Mouse (Mus musculus) MEL (cell line): ENCODE results near the gene Scn8a.

Experiments
- BHLHE40 ChIP-seq: IDR thresholded peaks from 2 replicates; pipeline ENCODE4 v1.6.1; 2012; ENCODE audit warnings: low read depth, mild to moderate bottlenecking, inconsistent platforms, low read length, improper control_type of control experiment, borderline replicate concordance
- CTCF ChIP-seq, 3 experiments: IDR thresholded peaks in 2 of 3; conservative IDR thresholded peaks in 1 of 3; 2 replicates each; pipeline ENCODE4 v1.5.1; 2011 to 2012; ENCODE audit warnings: low read length in 3 of 3, low read depth in 2 of 3, mild to moderate bottlenecking in 2 of 3, improper control_type of control experiment in 1 of 3, inconsistent platforms in 1 of 3, mixed read lengths in 1 of 3, moderate library complexity in 1 of 3; ENCODE audit not compliant: control insufficient read depth in 1 of 3, insufficient read depth in 1 of 3, poor library complexity in 1 of 3, severe bottlenecking in 1 of 3
- EP300 ChIP-seq, 2 experiments: IDR thresholded peaks; 2 replicates each; pipeline ENCODE4 v1.6.1; 2011; ENCODE audit warnings: improper control_type of control experiment in 2 of 2, low read length in 2 of 2, low read depth in 1 of 2, mild to moderate bottlenecking in 1 of 2
- HCFC1 ChIP-seq: IDR thresholded peaks from 2 replicates; pipeline ENCODE4 v1.6.1; 2012; ENCODE audit warnings: low read depth, mild to moderate bottlenecking, inconsistent platforms, low read length, improper control_type of control experiment, moderate library complexity
- MYC ChIP-seq: IDR thresholded peaks from 2 replicates; pipeline ENCODE4 v1.6.1; 2011; ENCODE audit warnings: low read depth, mild to moderate bottlenecking, low read length, improper control_type of control experiment, moderate library complexity
- POLR2A ChIP-seq, 2 experiments: IDR thresholded peaks; 2 replicates each; pipeline ENCODE4 v1.6.1; 2011 to 2012; ENCODE audit warnings: low read length in 2 of 2, mild to moderate bottlenecking in 2 of 2, control low read depth in 1 of 2, improper control_type of control experiment in 1 of 2, low read depth in 1 of 2, moderate library complexity in 1 of 2; ENCODE audit not compliant: control insufficient read depth in 1 of 2, insufficient read depth in 1 of 2, poor library complexity in 1 of 2
- POLR2AphosphoS2 ChIP-seq: IDR thresholded peaks from 2 replicates; pipeline ENCODE4 v1.6.1; 2011; ENCODE audit warnings: low read length, improper control_type of control experiment
- POLR2AphosphoS5 ChIP-seq: IDR thresholded peaks from 2 replicates; pipeline ENCODE4 v1.6.1; 2012; ENCODE audit warnings: low read depth, borderline replicate concordance, mild to moderate bottlenecking, inconsistent platforms, low read length, moderate library complexity, mixed read lengths
- SMC3 ChIP-seq: IDR thresholded peaks from 2 replicates; pipeline ENCODE4 v1.6.1; 2011; ENCODE audit warnings: low read depth, low read length, improper control_type of control experiment
- TAL1 ChIP-seq: IDR thresholded peaks from 2 replicates; pipeline ENCODE4 v1.6.1; 2012; ENCODE audit warnings: mild to moderate bottlenecking, inconsistent platforms, low read length, moderate library complexity, mixed read lengths
- TCF12 ChIP-seq: IDR thresholded peaks from 2 replicates; pipeline ENCODE4 v1.6.1; 2014; ENCODE audit warnings: low read depth, mild to moderate bottlenecking, inconsistent platforms, low read length, improper control_type of control experiment, moderate library complexity
- USF1 ChIP-seq: IDR thresholded peaks from 2 replicates; pipeline ENCODE4 v1.6.1; 2014; ENCODE audit warnings: low read depth, mild to moderate bottlenecking, inconsistent platforms, low read length, improper control_type of control experiment, moderate library complexity
- ZC3H11A ChIP-seq: IDR thresholded peaks from 2 replicates; pipeline ENCODE4 v1.6.1; 2012; ENCODE audit warnings: low read depth, mild to moderate bottlenecking, inconsistent platforms, low read length, improper control_type of control experiment
- ZNF384 ChIP-seq: IDR thresholded peaks from 2 replicates; pipeline ENCODE4 v1.6.1; 2012; ENCODE audit warnings: low read depth, mild to moderate bottlenecking, inconsistent platforms, low read length, improper control_type of control experiment

DNA sequence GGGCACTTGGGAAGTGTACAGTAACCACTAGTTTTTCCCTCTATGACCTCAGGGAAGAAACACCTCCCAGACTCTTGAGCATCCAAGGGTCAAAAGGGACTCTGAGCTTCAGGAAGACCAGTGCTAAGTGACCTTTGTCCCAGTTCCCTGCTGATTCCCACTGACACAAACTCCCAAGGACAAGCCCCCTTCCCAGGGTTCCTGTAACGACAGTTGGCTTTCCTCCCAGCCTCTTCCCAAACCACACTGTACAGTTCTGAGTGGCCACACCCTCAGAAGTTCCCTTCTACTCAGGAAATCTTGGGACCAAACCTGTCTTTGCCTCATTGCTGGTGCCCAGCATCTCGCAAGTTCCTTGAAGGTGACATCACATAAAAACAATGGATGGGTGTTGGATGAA, 203.1 kb downstream of the Scn8a start:
- TF ChIP-seq MYC (no peak), ZNF384 (no peak), USF1 (no peak), HCFC1 (no peak), CTCF (IDR thresholded peaks at IDR 0.05 in 2 of 3, conservative IDR thresholded peaks at IDR 0.05 in 1 of 3; ENCODE audit: control insufficient read depth in 1 of 3, insufficient read depth in 1 of 3, low read depth in 2 of 3, low read length in 3 of 3, poor library complexity in 1 of 3, severe bottlenecking in 1 of 3) (no peak), POLR2AphosphoS2 (no peak), TAL1 (no peak), TCF12 (no peak), EP300 (IDR thresholded peaks at IDR 0.05; ENCODE audit: low read depth in 1 of 2, low read length in 2 of 2) (no peak), SMC3 (no peak), POLR2AphosphoS5 (no peak), POLR2A (IDR thresholded peaks at IDR 0.05; ENCODE audit: control insufficient read depth in 1 of 2, insufficient read depth in 1 of 2, low read depth in 1 of 2, low read length in 2 of 2, poor library complexity in 1 of 2) (no peak), BHLHE40 (no peak), ZC3H11A (no peak)
